ENCODE assay signal across 20 mouse cellular contexts in genomic region chr12:100934796-100935195, GRCm38 (mm10). TPM values are rescaled to one million over a fixed set of nuclear protein-coding genes. Genes with fewer than 3 reads are reported as not detected.
DNase-seq lines count a peak whose midpoint lies in the region; ATAC-seq lines count a peak whose summit lies in the region.
"Had no signal": no experiment of that assay in that cellular context is flagged by ENCODE, and none has a peak within 500 bp of the region (broad histone marks: within the 10 kb centered on the region; RNA-seq: fewer than 3 reads in every experiment).

No protein-coding gene starts in this region.

- H3K4me2 ChIP-seq in intestine, embryonic 15.5 days (replicated peaks), result no peak overlapping the region
- no peak overlapping the region for H3K4me2 ChIP-seq in forebrain, embryonic 14.5 days (ENCODE audit: low read length)
- H3K4me2 ChIP-seq: embryonic facial prominence, embryonic 15.5 days; forebrain, embryonic 15.5 days; heart, embryonic 11.5 days; neural tube, embryonic 13.5 days had no signal

- no peaks in the 10 kb centered on the region for H3K27me3 ChIP-seq in intestine, embryonic 15.5 days (replicated peaks)
- no peaks in the 10 kb centered on the region for H3K27me3 ChIP-seq in forebrain, embryonic 14.5 days (replicated peaks; ENCODE audit: control insufficient read depth, insufficient read depth, low read length)
- H3K27me3 ChIP-seq: embryonic facial prominence, embryonic 15.5 days; forebrain, embryonic 15.5 days; neural tube, embryonic 13.5 days had no signal

- no peak overlapping the region for H3K27ac ChIP-seq in intestine, embryonic 15.5 days
- H3K27ac ChIP-seq in forebrain, embryonic 14.5 days (ENCODE audit: low read depth, low read length), result no peak overlapping the region
- H3K27ac ChIP-seq: embryonic facial prominence, embryonic 15.5 days; forebrain, embryonic 15.5 days; liver, embryonic 14.5 days; neural tube, embryonic 13.5 days had no signal

- peaks cover 19% of the 10 kb centered on the region for H3K36me3 ChIP-seq in intestine, embryonic 15.5 days
- H3K36me3 ChIP-seq in forebrain, embryonic 14.5 days (ENCODE audit: control insufficient read depth, insufficient read depth, low read length), result peaks cover 89% of the 10 kb centered on the region
- H3K36me3 ChIP-seq: embryonic facial prominence, embryonic 15.5 days had no signal

- no peak overlapping the region for H3K9ac ChIP-seq in intestine, embryonic 15.5 days
- no peak overlapping the region for H3K9ac ChIP-seq in forebrain, embryonic 14.5 days (ENCODE audit: low read length)
- H3K9ac ChIP-seq: embryonic facial prominence, embryonic 15.5 days; forebrain, embryonic 15.5 days; liver, embryonic 14.5 days; neural tube, embryonic 13.5 days had no signal

- no peak for DNase-seq in frontal cortex, postnatal 25 days (ENCODE audit: low spot score in 2 of 2)
- DNase-seq in kidney, adult 9 months, result peak; percentile 91
- no peak for DNase-seq in kidney, postnatal 4 days
- DNase-seq in large intestine, adult 2 months (ENCODE audit: low read depth, low spot score), result peak; percentile 76
- no peak for DNase-seq in forebrain, embryonic 14.5 days (ENCODE audit: low spot score)
- DNase-seq: adrenal gland, postnatal 25 days; cerebellum, adult 9-11 months; gastrocnemius, postnatal 14 days; heart, postnatal 10 days; lung, postnatal 4 days; thymus, postnatal 14 days had no signal

- peak; percentile 79 for ATAC-seq in frontal cortex, adult (ENCODE audit: low TSS enrichment)
- peak; percentile 35 for ATAC-seq in intestine, embryonic 15.5 days
- ATAC-seq in forebrain, embryonic 14.5 days, result no peak
- ATAC-seq: activated CD4-positive, CD25-positive, alpha-beta regulatory T cell, adult 4 months; forebrain, embryonic 15.5 days had no signal

- WGBS in intestine, embryonic 15.5 days, result 67% methylated on average over 5 of the region's 5 CpGs
- 33% methylated on average over 5 of the region's 5 CpGs for WGBS in large intestine, adult 2 months
- WGBS in forebrain, embryonic 14.5 days, result 94% methylated on average over 5 of the region's 5 CpGs

- H3K4me3 ChIP-seq in intestine, embryonic 15.5 days (replicated peaks), result no peak overlapping the region
- H3K4me3 ChIP-seq in forebrain, embryonic 14.5 days (ENCODE audit: low read depth, low read length), result no peak overlapping the region
- H3K4me3 ChIP-seq: embryonic facial prominence, embryonic 15.5 days; forebrain, embryonic 15.5 days; myocyte; neural tube, embryonic 13.5 days had no signal

- H3K4me1 ChIP-seq in intestine, embryonic 15.5 days (replicated peaks), result 0 out of 2 replicates have a peak, but pooled peaks cover 3% of the 10 kb centered on the region
- no peaks in the 10 kb centered on the region for H3K4me1 ChIP-seq in forebrain, embryonic 14.5 days (ENCODE audit: control insufficient read depth, insufficient read depth, low read length)
- H3K4me1 ChIP-seq: forebrain, embryonic 15.5 days had no signal

- no peaks in the 10 kb centered on the region for H3K9me3 ChIP-seq in intestine, embryonic 15.5 days
- H3K9me3 ChIP-seq in forebrain, embryonic 14.5 days (replicated peaks; ENCODE audit: control insufficient read depth, low read length), result no peaks in the 10 kb centered on the region
- H3K9me3 ChIP-seq: embryonic facial prominence, embryonic 15.5 days; forebrain, embryonic 15.5 days; neural tube, embryonic 13.5 days had no signal

RNA-seq across cellular contexts. Expression of gene Gpr68, which starts 26.8 kb away (rescaled TPM):
- polyA plus RNA-seq in intestine, embryonic 15.5 days (2015; fragmentation: Nextera tagmentation; extraction: Ambion mirVana), result 0.61 and 0.62 TPM in 2 replicates
- 3.0 and 4.3 TPM in 2 replicates for polyA plus RNA-seq in large intestine, adult 2 months (2012; rRNA removed)
- polyA plus RNA-seq in forebrain, embryonic 14.5 days (2014; fragmentation: Nextera tagmentation; extraction: Ambion mirVana), result 0.55 and 0.84 TPM in 2 replicates

Comparison
In these comparisons a context has a peak if more than half of its experiments do, and no peak if none do; other contexts are left out.
1. DNase-seq: peak in kidney, adult 9 months (single experiment) and large intestine, adult 2 months (single experiment); none in frontal cortex, postnatal 25 days (0 of 2), kidney, postnatal 4 days (0 of 2) and forebrain, embryonic 14.5 days (single experiment).